Mouse (Mus musculus) limb, embryonic 14.5 days (tissue): ENCODE measurements at regions not wholly inside any gene's neighbourhood (a gene's known extent, or its start where the extent isn't known, plus 50 kb on each side); places are given as distances from the start of the nearest gene placed in this dataset.

Experiments used
- ATAC-seq: fragments of 200-750 bp; cut with Nextera tagmentation; 2 replicates; pipeline ENCODE4 v1.8.0; 2017; ENCODE audit warnings: low read depth, moderate number of reproducible peaks, moderate TSS enrichment; ENCODE audit not compliant: low FRiP score
- DNase-seq: peaks from one replicate; pipeline ENCODE4 v3.0.0-alpha.2; 2015; ENCODE audit warnings: low spot score
- H3K27ac ChIP-seq: fragments of 300-500 bp; sonication (generic); replicated peaks from 2 replicates; pipeline ENCODE4 v1.5.1; 2014; ENCODE audit warnings: low read depth, mild to moderate bottlenecking, low read length, moderate library complexity, mixed read lengths
- H3K27me3 ChIP-seq: fragments of 300-500 bp; sonication (generic); 2 replicates; pipeline ENCODE4 v1.6.1; 2014; ENCODE audit warnings: low read length, mixed read lengths; ENCODE audit not compliant: control insufficient read depth, insufficient read depth
- H3K36me3 ChIP-seq: fragments of 300-500 bp; sonication (generic); 2 replicates; pipeline ENCODE4 v1.6.1; 2014; ENCODE audit warnings: mild to moderate bottlenecking, low read length, moderate library complexity, mixed read lengths; ENCODE audit not compliant: control insufficient read depth, insufficient read depth
- H3K4me1 ChIP-seq: fragments of 300-500 bp; sonication (generic); 2 replicates; pipeline ENCODE4 v1.6.1; 2014; ENCODE audit warnings: antibody characterized with exemption, low read length, mixed read lengths; ENCODE audit not compliant: control insufficient read depth, insufficient read depth
- H3K4me2 ChIP-seq: fragments of 300-500 bp; sonication (generic); replicated peaks from 2 replicates; pipeline ENCODE4 v1.6.1; 2014; ENCODE audit warnings: low read depth, mild to moderate bottlenecking, low read length, moderate library complexity; ENCODE audit not compliant: severe bottlenecking
- H3K4me3 ChIP-seq: fragments of 300-500 bp; sonication (generic); replicated peaks from 2 replicates; pipeline ENCODE4 v1.5.1; 2014; ENCODE audit warnings: low read length
- H3K9ac ChIP-seq: fragments of 300-500 bp; sonication (generic); 2 replicates; pipeline ENCODE4 v1.6.1; 2014; ENCODE audit warnings: mild to moderate bottlenecking, low read depth, low read length, moderate library complexity; ENCODE audit not compliant: severe bottlenecking
- H3K9me3 ChIP-seq: fragments of 300-500 bp; sonication (generic); 2 replicates; pipeline ENCODE4 v1.6.1; 2016; ENCODE audit warnings: low read length; ENCODE audit not compliant: control insufficient read depth
- POLR2A ChIP-seq: fragments of 200-500 bp; IDR thresholded peaks from 2 replicates; pipeline ENCODE4 v1.8.0; 2012; ENCODE audit warnings: inconsistent platforms, mild to moderate bottlenecking, moderate library complexity, borderline replicate concordance; ENCODE audit not compliant: insufficient read depth, insufficient read length; ENCODE audit errors: extremely low read depth
- WGBS: fragments of 180-500 bp; shearing (Covaris S2); extraction: QIAGEN DNeasy Blood & Tissue Kit; methylation state at CpG from one replicate; pipeline ENCODE4 v1.1.7; 2014; 5-methylcytosine and 5-hydroxymethylcytosine counted together

- no peaks in the 10 kb centered on the region for H3K36me3 ChIP-seq
- H3K4me3 ChIP-seq: no peak overlapping the region
- ATAC-seq (no peak), DNase-seq (no peak)
- H3K4me2 ChIP-seq: no peak overlapping the region
- H3K9ac ChIP-seq: no peak overlapping the region
- no peak overlapping the region for H3K27ac ChIP-seq
- H3K27me3 ChIP-seq: no peaks in the 10 kb centered on the region
- no peaks in the 10 kb centered on the region for H3K4me1 ChIP-seq
- no peaks in the 10 kb centered on the region for H3K9me3 ChIP-seq
- 81% methylated on average over 6 of the region's 6 CpGs for WGBS
- TF ChIP-seq POLR2A: no peak
These were observed 226.0 kb upstream of the Six2 start for GRCm38 (mm10) chr17:85914062-85914461.

- no peaks in the 10 kb centered on the region; the same call in 1 of the 2 replicates for H3K4me1 ChIP-seq
- H3K4me2 ChIP-seq: no peak overlapping the region
- H3K4me3 ChIP-seq: no peak overlapping the region
- no peak for TF ChIP-seq POLR2A
- H3K27ac ChIP-seq: no peak overlapping the region
- ATAC-seq (no peak), DNase-seq (no peak)
- no peaks in the 10 kb centered on the region for H3K27me3 ChIP-seq
- no peaks in the 10 kb centered on the region for H3K36me3 ChIP-seq
- WGBS: 82% methylated on average over 3 of the region's 3 CpGs
- H3K9ac ChIP-seq: no peak overlapping the region
- H3K9me3 ChIP-seq: 0 out of 2 replicates have a peak, but pooled peaks cover 5% of the 10 kb centered on the region
These were observed 220.6 kb upstream of the Six2 start for GRCm38 (mm10) chr17:85908709-85909108.

GRCm38 (mm10) chr17:85906597-85907187, 218.6 kb upstream of the Six2 start:
- no peak for TF ChIP-seq POLR2A
- Histone ChIP-seq H3K4me1 (no peaks in the 10 kb centered on the region; the same call in 1 of the 2 replicates), H3K4me3 (no peak overlapping the region), H3K9me3 (0 out of 2 replicates have a peak, but pooled peaks cover 5% of the 10 kb centered on the region), H3K27me3 (no peaks in the 10 kb centered on the region), H3K4me2 (no peak overlapping the region), H3K9ac (no peak overlapping the region), H3K36me3 (no peaks in the 10 kb centered on the region), H3K27ac (no peak overlapping the region)
- WGBS: 44% methylated on average over 4 of the region's 4 CpGs
- ATAC-seq: peak; percentile 79
- peak; percentile 58 for DNase-seq

- Histone ChIP-seq H3K9ac (no peak overlapping the region), H3K27ac (no peak overlapping the region), H3K4me1 (peaks cover 3% of the 10 kb centered on the region; the same call in 1 of the 2 replicates), H3K9me3 (0 out of 2 replicates have a peak, but pooled peaks cover 5% of the 10 kb centered on the region), H3K4me2 (no peak overlapping the region), H3K36me3 (no peaks in the 10 kb centered on the region), H3K4me3 (no peak overlapping the region), H3K27me3 (no peaks in the 10 kb centered on the region)
- ATAC-seq: no peak
- WGBS: 52% methylated on average over 2 of the region's 2 CpGs
- DNase-seq: no peak
- TF ChIP-seq POLR2A: no peak
These were observed 214.5 kb upstream of the Six2 start for GRCm38 (mm10) chr17:85902575-85902974.

GRCm38 (mm10) chr17:85899096-85899495, 211.0 kb upstream of the Six2 start:
- 52% methylated on average over 6 of the region's 6 CpGs for WGBS

GRCm38 (mm10) chr17:85895978-85896377, 207.9 kb upstream of the Six2 start:
- ATAC-seq (no peak), DNase-seq (no peak)
- WGBS: 61% methylated on average over 5 of the region's 5 CpGs
- no peak for TF ChIP-seq POLR2A
- Histone ChIP-seq H3K27ac (no peak overlapping the region), H3K4me2 (no peak overlapping the region), H3K9me3 (no peaks in the 10 kb centered on the region), H3K36me3 (no peaks in the 10 kb centered on the region), H3K27me3 (no peaks in the 10 kb centered on the region), H3K4me3 (no peak overlapping the region), H3K4me1 (0 out of 2 replicates have a peak, but pooled peaks cover 4% of the 10 kb centered on the region), H3K9ac (no peak overlapping the region)

More at GRCm38 (mm10) chr17:85899096-85899495, 211.0 kb upstream of the Six2 start:
- DNase-seq (no peak), ATAC-seq (no peak)
- Histone ChIP-seq H3K36me3 (no peaks in the 10 kb centered on the region), H3K27me3 (no peaks in the 10 kb centered on the region), H3K27ac (no peak overlapping the region), H3K9me3 (no peaks in the 10 kb centered on the region), H3K4me3 (no peak overlapping the region), H3K9ac (no peak overlapping the region), H3K4me1 (0 out of 2 replicates have a peak, but pooled peaks cover 3% of the 10 kb centered on the region), H3K4me2 (no peak overlapping the region)
- TF ChIP-seq POLR2A: no peak
